Mouse (Mus musculus): ENCODE results near the gene Gm17078.
"Not testable (repeated sequence)": the region's sequence is repeated elsewhere in the genome, so short reads cannot be mapped to it uniquely, and the experiment has no call there.

The Gm17078 gene

DNA sequence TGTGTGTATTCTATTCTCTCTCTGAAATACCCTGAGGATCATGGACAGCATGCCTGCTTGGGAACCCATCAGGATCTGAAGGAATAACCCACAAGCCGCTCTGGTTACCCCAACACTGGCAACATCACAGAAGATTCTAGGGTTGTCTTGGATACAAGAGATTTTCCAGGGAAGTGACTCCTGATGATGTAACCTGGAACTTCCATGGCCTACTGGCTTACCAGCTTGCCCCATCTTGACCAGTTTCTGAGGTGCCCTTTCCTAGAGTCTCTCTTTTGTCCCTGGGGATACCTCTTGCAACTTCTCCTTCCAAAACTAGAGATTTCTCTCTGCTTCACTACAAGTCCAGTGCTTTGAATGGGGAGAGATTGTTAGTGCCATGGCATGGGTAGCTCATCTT, at the start of gene Gm17078:
Gene Gm17078 (minus strand): TSS at position 101 of the 400 bp plus-strand sequence.
- DNase-seq (ENCODE audit: low read depth), result no peak

DNA sequence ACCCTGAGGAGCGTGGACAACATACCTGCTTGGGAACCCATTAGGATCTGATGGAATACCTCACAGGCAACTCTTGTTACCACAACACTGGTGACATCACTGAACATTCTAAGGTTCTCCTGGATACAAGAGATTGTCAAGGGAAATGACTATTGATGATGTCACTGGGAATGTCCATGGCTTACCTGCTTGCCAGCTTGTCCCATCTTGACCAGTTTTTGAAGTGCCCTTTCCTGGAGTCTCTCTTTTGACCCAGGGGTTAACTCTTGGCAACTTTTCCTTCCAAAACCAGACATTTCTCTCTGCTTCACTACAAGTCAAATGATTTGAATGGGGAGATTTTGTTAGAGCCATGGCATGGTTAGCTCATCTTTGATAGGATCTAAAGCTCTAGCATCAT, 24.5 kb upstream of the Gm17078 start, which contains the start of gene Gm4181:
Gene Gm4181 (minus strand): TSS at position 101 of the 400 bp plus-strand sequence.
- DNase-seq (ENCODE audit: low read depth), result not testable (repeated sequence)

DNA sequence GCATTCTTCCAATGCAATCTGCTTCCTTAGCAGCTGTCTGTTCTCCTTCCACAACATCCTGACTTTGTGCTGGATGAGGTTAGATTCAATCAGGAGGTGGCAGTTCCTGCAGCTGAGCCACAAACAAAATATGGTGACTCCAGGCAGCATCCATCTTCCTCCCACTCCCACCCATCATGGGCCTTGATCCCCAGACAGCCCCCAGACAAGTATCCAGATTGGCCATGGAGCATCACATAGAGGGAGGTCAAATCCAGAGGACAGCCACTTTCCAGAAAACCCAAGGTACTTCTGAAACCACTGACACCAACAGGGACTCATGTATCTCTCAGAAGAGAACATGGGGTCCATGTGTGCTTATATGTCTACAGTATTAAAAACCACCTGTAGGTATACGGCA, 21.3 kb upstream of the Gm17078 start:
- DNase-seq (ENCODE audit: low read depth), result not testable (repeated sequence)

DNA sequence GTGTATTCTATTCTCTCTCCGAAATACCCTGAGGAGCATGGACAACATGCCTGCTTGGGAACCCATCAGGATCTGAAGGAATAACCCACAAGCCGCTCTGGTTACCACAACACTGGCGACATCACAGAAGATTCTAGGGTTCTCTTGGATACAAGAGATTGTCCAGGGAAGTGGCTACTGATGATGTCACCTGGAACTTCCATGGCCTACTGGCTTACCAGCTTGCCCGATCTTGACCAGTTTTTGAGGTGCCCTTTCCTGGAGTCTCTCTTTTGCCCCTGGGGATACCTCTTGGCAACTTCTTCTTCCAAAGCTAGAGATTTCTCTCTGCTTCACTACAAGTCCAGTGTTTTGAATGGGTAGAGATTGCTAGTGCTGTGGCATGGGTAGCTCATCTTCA, 19.1 kb downstream of the Gm17078 start, which contains the start of gene Gm17174:
Gene Gm17174 (minus strand): TSS at position 101 of the 400 bp plus-strand sequence.
- DNase-seq (ENCODE audit: low read depth), result not testable (repeated sequence)

DNA sequence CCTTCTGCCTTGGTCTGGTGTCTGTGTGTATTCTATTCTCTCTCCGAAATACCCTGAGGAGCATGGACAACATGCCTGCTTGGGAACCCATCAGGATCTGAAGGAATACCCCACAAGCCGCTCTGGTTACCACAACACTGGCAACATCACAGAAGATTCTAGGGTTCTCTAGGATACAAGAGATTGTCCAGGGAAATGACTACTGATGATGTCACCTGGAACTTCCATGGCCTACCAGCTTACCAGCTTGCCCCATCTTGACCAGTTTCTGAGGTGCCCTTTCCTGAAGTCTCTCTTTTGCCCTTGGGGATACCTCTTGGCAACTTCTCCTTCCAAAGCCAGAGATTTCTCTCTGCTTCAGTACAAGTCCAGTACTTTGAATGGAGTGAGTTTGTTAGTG, 37.1 kb downstream of the Gm17078 start, which contains the start of gene Gm17175:
Gene Gm17175 (minus strand): TSS at position 101 of the 400 bp plus-strand sequence.
- DNase-seq (ENCODE audit: low read depth), result not testable (repeated sequence)
